Mouse (Mus musculus) fibroblast of lung, adult 2 months (primary cell): ENCODE measurements around the gene Tmem104.

Experiments
- DNase-seq: peaks from one replicate; pipeline ENCODE4 v3.0.0-alpha.2; 2011; ENCODE audit warnings: low read depth

Gene Tmem104

DNA sequence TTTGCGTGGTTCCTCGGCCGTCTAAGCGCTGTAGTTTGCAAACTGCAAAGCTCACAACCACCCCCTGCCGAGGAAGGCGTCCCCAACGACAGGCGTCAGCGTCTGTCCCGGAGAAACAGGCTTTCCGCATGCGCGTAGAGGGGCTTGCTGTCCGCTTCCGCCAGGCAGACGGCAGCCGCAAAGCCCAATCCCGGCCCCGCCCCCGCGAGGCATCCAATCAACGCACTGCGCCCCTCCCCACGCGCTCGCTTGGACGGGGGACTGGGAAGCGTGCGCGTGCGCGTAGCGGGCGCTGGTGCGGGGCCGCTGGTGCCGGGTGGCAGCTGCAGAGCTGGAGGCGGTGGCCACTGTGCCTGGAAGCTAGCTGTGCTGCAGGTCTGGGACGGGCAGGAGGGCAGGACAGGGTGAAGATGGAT lies at the start of gene Tmem104:
TSS of gene Tmem104 (plus strand) at position 264 of the 416 bp plus-strand sequence.
- DNase-seq = peak; percentile 95

DNA sequence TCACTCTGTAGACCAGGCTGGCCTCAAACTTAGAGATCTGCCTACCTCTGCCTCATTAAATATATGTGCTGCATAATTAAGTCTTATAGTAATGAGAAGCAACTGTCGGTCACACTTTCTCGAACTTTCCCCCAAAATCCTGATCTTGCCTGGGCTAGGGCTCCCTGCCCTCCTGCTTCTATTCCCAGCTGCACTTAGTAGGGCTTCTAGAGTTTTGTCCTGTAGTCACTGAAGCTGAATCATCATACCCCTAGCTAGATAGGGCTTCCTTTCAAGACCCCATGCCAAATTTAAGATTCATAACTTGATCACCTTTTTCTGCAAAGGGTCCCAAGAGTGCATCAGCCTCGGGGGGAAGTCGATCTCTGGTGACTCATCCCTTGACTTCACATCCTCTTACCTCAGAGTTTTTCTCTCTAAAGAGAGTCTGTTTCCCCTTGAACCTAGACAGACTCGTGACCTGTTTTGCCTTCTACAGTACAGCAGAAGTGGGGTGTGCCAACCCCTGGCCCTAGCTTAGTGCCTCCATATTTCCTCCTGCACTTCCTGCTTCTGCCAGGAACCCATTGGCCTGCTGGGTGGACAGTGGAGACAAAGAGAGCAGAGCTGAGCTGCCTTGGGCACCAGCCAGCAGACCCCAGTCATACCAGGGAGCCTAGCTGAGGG lies 48.6 kb upstream of the Tmem104 start:
- no peak for DNase-seq

DNA sequence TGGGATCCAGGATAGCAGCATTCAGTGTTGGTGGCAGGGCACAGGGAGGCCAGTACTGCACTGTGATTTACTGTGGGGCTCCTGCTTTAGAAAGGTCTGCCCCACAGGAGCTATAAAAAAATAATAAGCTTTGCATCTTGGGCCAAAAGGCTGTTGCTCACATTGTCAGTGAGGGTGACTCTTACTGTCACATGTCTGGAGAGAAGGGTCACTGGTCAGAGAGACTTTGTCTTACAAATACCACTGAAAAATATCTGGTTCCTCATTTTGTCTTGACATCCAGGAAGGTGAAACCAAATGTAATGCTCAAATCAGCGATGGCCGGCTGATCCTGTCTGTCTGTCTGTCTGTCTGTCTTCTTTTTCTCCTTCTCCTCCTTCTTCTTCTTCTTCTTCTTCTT lies 45.3 kb upstream of the Tmem104 start:
- DNase-seq = no peak

DNA sequence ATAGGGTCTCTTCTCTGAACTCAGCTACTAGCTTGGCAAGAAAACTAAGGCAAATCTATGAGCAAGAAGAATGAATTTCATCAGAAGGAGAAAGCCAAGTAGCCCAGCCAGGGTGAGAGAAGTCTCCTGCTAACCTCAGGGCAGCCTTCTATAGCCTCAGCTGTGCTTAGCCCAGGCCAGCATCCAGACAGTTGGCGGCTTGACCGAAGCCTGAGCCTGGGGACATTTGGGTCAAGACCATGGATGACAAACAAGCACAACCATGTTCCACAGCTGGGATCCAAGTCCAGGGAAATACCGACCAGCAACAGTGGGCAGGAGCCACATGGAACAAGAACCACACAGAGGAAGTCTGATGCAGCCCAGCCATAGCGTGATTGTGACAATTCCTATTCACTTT lies 39.5 kb upstream of the Tmem104 start:
- no peak for DNase-seq

DNA sequence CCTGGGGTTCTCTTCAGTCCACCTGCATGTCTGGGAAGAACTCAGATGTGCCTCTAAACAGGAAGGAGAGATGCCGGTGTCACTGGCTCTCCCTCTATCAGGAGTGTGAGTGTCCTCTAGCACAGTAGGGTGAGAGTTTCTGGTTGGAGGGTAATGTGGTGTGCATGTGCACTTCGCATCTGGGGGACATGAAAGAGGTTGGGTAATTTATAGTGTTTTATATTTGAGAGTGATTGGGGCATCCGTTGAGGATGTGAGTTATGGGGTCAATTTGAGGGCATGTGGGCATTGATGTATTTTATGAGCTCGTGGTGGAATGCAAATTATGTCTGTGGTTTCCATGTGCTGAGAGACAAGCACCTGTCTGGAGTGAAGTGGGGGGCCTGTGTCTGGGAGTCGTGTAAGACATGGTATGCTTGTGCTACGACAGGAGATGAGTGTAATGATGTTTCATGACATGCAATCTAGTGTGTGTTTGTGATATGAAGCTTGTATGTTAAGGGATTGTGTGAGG lies 36.5 kb upstream of the Tmem104 start:
- no peak for DNase-seq

DNA sequence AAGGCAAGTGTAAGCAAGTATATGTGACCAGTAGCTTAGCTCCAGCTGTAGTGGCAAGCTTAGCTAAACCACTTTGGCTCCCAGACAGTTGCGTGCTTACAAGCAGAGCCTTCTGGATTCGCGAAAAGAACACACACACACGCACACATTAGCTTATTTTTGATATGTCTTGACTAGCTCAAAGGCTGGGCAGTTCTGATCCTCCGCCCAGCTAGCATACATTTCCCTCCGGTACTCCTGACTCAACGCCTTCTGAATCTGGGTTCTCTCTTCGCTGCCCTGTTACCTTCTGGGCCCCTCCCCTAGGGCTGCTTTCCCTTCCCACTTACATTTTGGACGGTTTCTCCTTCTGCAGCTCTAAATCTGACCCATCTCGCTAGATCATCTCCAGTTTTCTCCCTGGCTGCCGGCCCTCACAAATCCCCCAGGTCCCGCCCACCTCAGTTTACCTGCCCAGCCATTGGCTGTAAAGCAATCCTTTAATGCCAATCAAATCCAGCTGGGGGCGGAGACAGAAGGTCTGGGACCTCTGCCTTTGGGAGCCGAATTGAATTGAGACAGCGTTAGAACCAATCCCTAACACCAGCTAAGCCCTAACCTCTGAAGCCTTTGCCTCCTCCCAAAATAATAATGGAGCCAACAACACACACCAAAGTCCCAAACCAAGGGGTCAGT lies 35.4 kb upstream of the Tmem104 start:
- DNase-seq = no peak

DNA sequence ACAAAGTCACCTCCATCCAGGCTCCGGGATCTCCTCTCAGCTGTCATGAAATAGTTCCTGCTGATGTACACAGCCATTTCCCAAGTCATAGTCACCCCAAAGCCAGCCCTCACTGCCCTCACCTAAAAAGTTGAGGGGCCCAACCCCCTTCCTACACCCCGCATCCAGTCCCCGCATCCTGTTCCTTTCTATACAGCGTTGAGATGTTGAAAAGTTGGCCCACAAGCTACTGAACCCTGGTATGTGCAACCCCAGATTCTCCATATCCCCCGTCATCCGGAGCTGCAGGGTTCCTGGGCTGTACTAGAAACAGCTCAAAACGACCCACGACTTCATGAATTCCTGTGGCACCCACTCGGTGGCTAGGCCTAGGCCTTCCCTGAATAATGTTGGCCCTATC lies 34.2 kb upstream of the Tmem104 start:
- DNase-seq = no peak

DNA sequence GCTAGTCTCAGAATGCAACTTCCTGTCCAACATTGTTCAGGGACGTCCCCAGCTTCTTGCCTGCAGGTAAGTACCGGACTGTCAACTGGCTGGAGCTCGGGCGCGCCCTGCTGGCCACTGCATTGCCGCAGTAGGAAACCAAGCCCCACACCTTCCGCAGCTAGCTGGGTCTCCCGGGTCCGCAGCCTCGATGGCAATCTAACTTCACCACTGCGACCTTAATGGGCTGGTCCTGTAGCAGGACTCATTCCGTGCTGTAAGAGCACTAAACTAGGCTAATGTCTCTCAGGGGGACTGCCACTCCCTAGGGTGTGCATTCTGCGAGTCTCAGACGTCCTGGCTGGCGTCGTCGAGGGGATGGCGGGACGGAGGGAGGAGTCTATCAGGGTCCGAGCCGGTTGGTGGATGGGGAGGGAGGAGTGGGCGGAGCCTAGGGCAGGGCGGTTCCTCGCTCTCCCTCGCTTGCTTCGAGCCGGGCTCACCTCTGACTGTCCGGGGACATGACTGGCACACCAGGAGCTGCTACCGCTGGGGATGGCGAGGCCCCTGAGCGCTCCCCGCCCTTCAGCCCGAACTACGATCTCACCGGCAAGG lies 33.5 kb upstream of the Tmem104 start:
- DNase-seq = no peak

DNA sequence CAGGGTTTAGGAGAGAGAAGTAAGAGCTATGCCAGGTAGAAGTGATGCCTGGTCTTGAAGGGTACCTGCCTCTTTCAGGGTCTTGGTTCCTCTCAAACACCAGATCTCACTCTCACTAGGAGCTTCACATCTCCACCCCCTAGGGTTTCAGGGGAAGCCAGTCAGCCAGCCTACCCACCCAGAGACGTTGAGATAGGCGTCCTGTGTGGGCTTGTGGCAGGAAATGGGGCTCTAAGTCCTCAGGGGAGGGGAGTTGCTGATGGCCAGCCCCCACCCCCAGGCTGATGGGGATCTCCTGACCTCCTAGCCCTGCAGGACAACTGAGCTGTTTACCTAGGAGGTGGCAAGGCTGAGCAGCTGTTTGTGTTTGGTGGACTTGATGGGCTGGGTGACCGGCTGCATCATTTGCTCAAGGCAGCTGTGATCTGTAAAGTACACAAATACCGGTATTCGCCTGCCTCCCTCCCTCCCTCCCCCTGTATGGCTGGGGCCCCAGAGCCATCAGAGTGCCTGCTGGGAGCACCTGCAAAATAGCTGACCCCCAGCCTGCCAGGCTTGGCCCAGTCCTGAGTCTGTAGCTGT lies 32.1 kb upstream of the Tmem104 start:
- no peak for DNase-seq

DNA sequence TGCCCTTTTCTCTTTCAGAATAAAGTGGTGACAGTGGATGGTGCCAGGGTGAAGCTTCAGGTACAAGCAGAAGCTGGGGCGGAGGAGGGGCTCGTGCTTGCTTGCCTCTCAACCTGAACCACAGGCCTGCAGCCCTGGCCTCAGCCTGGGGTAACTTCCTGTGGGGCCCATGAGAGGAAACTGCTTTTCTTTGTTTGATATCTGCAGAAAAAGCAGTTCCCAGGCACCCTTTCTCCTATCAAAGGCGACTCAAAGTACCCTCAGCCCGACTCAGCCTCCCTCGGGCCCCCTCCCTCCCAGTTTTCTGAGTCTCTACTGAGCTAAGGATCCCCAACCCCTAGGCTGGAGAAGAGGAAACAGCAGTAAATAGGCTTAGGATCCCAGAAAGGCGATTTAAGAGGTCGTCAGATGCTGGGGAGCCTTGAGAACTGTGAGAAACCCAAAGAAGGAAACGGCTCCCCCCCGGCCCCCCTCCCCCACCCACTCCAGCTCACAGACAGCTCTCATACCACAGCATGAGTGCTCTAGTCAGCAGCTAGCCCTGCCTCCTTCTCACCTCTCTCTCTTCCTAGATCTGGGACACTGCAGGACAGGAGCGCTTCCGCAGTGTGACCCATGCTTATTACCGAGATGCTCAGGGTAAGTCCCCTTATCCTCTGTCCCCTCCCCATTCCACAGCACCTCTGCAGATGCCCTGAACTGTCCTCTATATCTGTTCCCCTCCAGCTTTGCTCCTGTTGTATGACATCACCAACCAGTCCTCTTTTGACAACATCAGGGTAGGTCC lies 29.2 kb upstream of the Tmem104 start:
- DNase-seq = no peak

DNA sequence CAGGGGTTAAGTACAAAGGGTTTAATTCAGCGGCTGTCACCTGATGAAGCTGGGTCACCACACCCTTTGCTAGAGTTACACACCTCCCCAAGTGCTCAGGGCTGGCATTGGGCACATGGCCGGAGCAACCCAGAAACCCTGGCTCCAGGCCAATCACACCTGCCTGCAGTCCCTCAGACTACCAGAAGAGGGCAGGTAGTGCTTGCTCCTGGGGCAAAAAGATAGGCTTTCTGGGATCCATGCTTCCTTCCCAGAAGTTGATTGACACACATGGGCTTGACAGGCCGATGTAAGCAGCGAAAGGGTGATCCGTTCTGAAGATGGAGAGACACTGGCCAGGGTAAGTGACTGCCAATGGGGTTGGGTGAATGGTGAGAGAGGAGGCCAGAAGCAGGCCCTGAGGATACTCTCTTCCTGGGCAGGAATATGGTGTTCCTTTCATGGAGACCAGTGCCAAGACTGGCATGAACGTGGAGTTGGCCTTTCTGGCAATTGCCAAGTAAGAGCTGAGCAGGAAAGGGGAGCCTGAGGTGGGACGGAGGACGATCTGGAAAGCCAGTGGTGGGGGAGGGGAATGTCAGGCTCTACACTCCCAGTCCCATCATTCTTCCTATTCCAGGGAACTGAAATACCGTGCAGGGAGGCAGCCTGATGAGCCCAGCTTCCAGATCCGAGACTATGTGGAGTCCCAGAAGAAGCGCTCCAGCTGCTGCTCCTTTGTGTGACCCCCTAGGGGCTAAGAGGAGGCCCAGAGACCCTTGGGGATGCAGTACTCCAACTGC lies 27.1 kb upstream of the Tmem104 start:
- DNase-seq = no peak

DNA sequence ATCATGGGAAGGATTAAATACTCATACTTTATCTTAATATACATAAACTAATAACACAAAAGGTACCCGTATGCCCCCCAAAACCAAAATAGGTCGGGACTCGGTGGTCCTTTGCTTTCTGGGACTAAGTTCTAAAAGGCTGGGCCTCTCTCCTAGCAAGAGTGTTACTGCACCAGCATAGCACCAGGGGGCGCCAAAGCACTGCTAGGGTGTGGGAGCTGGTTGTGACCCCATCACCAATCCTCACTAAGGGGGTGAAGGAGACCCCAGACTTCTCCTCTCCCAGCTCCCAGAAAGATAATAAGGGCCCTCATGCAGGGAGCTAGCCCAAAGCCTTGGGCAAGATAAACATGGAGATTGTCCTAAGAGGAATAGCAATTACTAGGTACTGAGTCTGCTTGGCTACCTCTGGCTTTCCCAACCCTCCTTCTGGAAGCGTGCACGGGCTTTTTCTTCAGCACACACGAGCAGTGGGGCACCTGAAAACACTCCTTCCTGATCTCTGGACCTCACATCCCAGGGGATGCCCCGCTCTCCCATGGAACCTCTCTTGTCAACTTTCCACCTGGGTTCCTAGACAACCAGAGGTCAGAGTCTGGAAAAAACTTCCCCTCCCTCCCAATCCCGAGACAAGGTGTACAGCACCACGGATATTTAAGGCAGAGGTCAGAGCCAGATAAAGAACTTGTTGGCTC lies 26.3 kb upstream of the Tmem104 start:
- DNase-seq = no peak

DNA sequence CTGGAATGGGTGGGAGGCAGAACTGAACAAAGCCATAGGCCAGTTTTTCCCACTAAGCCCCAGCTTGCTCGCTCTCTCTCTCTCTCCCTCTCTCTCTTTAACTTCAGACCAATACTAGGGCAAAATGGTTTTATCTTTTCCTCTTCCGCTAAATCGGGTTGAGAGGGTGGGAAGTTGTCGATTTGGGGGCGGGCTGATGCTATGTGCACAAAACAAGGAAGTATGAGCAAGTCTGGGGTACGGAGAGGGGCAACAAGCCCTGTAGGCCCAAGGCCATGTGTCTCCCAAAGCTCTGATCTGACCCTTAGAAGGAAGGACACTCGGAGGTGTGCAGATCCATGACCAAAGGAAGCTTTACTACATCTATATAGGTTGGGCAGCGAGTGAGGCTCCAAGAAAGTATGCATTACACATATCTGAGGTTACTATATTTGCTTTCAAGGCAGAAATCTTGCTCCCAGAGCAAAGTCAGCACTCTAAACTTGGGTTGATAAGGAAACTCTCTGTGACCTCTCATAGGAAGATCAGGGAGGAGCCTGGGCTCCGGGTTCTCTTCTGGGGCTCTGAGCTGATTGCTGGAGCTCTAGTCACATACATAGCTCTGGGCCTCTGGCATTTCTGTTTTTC lies 25.6 kb upstream of the Tmem104 start:
- no peak for DNase-seq

DNA sequence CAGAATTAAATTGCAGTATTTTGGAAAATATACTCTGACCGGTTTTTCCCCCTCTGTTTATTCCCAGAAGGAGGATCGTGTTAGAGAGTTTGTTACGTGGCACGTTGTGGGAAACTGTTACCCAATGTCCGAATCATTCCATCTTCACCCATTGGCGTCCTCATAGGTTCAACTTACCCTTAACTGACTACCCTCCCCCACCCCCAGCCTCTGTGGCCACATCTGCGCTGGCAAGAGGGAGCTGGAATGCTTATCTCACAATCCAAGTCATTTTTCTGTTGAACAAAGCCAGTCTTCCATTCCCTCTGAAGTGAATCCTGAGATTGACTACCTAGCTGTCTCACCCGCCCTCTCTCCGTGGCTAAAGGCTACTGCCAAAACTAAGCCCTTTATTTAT lies 25.1 kb upstream of the Tmem104 start:
- DNase-seq = no peak

DNA sequence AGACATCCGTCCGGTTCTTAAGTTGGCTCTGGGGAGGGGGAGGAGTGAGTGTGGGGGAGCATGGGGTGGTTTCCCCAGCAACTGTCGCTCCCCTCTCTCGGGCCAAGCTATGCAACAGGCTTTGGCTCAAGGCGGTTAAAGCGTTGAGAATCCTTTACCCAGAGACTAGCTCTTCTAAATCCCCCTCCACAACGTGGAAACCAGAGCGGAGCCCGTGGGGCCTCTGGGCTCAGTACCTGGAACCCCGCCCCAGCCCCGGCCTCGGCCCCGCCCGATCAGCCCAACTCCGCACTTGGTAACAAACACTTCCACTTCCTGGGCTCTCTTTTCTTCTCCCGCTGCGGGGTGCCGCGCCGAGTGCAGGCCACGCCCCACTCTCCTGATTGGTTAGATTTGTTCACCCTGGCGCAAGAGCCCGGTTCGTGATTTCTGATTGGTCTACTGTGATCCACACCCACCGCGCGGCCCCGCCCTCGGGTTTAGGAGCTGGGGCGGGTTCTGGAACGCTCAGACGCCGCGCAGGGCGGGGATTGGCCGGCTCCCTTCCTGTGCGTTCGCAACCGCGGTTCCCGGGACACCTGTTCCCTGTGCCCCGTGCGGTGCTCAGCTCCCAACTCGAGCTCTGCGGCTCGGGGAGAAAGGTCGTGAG lies 24.3 kb upstream of the Tmem104 start, which contains the start of gene Slc9a3r1:
TSS of gene Slc9a3r1 (plus strand) at position 510 of the 649 bp plus-strand sequence.
- DNase-seq = peak; percentile 92

DNA sequence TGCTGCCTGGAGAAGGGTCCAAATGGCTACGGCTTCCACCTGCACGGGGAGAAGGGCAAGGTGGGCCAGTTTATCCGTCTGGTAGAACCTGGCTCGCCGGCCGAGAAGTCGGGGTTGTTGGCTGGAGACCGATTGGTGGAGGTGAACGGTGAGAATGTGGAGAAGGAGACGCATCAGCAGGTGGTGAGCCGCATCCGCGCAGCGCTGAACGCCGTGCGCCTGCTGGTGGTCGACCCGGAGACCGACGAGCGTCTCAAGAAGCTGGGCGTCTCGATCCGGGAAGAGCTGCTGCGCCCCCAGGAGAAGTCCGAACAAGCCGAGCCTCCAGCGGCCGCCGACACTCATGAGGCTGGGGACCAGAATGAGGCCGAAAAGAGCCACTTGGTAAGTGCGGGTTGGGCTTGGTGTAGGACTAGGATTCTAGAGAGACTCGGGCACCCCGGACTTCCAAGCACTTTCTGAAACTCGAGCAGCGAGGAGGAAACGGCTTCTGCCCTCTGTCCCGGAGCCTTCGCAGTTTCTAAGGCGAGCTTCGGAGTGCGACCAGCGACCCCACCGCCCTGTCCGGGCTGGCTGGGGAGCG lies 23.6 kb upstream of the Tmem104 start:
- DNase-seq = no peak

DNA sequence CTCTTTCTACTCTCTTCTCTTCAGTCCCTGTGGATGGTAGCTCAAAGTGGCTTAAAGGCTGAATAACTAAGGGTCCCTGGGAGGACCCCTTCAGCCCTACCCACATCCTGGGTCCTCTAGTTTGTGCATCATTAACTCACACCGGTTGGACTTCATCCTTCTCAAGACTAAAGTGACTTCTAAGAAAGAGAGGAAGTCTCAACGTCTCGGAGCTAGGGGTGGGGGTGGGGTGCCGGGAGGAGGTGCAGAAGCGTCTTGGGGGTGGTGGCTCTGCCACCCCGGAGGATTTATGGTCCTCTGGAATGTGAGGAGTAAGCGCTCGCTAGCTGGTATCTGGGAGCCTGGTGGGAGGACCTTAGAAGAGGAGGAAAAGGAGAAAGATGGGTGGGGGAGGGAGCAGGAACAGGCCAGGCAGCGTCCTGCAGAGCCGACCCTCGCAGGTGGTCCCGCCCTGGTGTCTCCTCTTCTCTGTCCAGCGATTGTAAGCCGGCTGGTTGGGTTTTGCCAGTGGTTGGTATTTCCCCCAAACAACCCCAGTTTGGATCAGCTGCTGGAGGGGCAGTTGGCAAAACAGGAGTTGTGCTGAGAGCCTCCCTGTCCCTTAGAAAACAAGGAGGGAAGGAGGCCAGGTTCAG lies 22.8 kb upstream of the Tmem104 start:
- DNase-seq = no peak

DNA sequence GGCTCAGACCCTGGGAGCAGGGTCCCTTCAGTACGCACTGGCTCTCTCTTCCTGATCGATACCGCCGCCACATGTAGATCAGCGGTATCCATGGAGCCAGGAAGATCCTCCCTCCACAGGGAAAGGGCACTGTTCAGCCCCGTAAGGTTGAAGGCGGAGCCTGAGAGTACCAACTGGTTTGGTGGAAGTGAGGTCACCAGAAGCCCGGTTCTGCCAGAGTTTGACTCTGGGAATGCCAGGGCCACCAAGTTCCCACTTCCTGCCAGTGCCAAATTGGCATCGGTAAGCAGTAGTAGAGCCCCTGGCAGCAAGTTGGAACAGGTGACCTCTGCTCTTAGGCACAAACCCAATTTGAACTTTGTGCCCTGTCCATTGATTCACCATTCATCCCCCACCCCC lies 22.3 kb upstream of the Tmem104 start:
- DNase-seq = peak; percentile 49

DNA sequence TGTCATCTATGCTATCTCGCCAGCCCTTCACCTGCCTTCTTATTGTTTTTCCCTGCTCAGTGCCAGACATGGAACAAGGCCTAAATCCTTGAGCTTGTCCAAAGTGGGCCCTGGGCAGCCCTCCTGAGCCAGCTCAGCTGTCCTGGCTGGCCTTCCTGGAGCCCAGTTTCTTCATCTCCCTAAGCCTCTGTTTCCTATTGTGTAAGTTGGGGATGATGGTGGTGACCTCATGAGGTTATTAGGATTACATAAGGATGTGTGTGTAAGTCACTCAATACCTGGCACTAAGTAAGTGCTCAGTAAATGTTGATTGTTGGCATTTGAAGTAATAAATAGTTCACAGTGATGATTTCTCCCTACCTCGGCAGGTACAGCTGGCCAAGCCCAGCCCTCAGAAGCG lies 20.5 kb upstream of the Tmem104 start:
- DNase-seq = no peak
